12 mouse cellular contexts compared by ENCODE assay signal in the genomic region with DNA sequence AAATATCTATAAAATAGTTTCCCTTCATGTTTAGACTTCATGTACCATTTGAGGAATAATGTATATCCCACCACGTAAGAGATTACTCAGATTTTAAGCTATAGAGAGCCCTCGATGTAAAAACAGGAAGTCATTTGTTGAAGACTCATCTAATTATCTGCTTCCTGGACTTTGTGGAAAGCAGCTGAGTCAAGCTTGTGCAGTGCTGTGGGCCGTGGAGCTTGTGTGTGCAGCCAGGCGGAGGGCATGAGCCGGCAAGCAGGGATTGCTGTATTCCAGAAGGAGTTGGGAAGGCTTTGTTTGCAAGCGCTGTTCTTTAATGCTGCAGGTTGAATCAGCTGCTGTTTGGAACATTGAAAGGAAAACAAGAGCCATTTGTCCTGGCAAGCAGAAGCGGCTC. TPM values are rescaled to one million over a fixed set of nuclear protein-coding genes. Genes with fewer than 3 reads are reported as not detected.
A peak's percentile ranks its signal among the peaks of the same experiment; 100 is the strongest.
DNase-seq lines count a peak whose midpoint lies in the region; ATAC-seq lines count a peak whose summit lies in the region.
"Had no signal": no experiment of that assay in that cellular context is flagged by ENCODE, and none has a peak within 500 bp of the region (broad histone marks: within the 10 kb centered on the region; RNA-seq: fewer than 3 reads in every experiment).

No protein-coding gene starts in this region.

- H3K27ac ChIP-seq in liver, embryonic 15.5 days (replicated peaks), result no peak overlapping the region
- no peak overlapping the region for H3K27ac ChIP-seq in liver, embryonic 12.5 days
- H3K27ac ChIP-seq: hindbrain, embryonic 12.5 days; left cerebral cortex, adult 2 months; neural tube, embryonic 12.5 days had no signal

- DNase-seq in CD4-positive, CD25-positive, alpha-beta regulatory T cell, adult 2 months (ENCODE audit: low read depth, low spot score), result peak; percentile 17
- DNase-seq in gastrocnemius, adult 8-10 months (ENCODE audit: low spot score in 2 of 2), result no peak
- no peak for DNase-seq in adipocyte (ENCODE audit: low spot score)
- DNase-seq: cerebellum, adult 9-10 months; heart, adult 11 months had no signal

- no peak overlapping the region for H3K4me3 ChIP-seq in liver, embryonic 15.5 days (replicated peaks)
- H3K4me3 ChIP-seq in liver, embryonic 12.5 days, result no peak overlapping the region
- H3K4me3 ChIP-seq: hindbrain, embryonic 12.5 days; left cerebral cortex, adult 2 months; neural tube, embryonic 12.5 days had no signal

- no peak overlapping the region for H3K4me2 ChIP-seq in liver, embryonic 15.5 days
- no peak overlapping the region for H3K4me2 ChIP-seq in liver, embryonic 12.5 days
- H3K4me2 ChIP-seq: hindbrain, embryonic 12.5 days; neural tube, embryonic 12.5 days had no signal

- no peaks in the 10 kb centered on the region for H3K4me1 ChIP-seq in liver, embryonic 15.5 days (replicated peaks)
- 0 out of 2 replicates have a peak, but pooled peaks cover 3% of the 10 kb centered on the region for H3K4me1 ChIP-seq in liver, embryonic 12.5 days
- H3K4me1 ChIP-seq: neural tube, embryonic 12.5 days had no signal

- no peaks in the 10 kb centered on the region for H3K27me3 ChIP-seq in liver, embryonic 15.5 days
- no peaks in the 10 kb centered on the region for H3K27me3 ChIP-seq in liver, embryonic 12.5 days (replicated peaks)
- H3K27me3 ChIP-seq: hindbrain, embryonic 12.5 days; neural tube, embryonic 12.5 days had no signal

- ATAC-seq in liver, embryonic 15.5 days (ENCODE audit: insufficient read depth), result 0 out of 2 replicates have a peak, but pooled peaks have one; percentile 49
- ATAC-seq in liver, embryonic 12.5 days, result no peak
- peak; percentile 59 for ATAC-seq in activated CD4-positive, CD25-positive, alpha-beta regulatory T cell, adult 4 months
- ATAC-seq in monocyte, adult 5-6 weeks (replicated peaks; ENCODE audit: insufficient number of reproducible peaks, low FRiP score, low TSS enrichment, poor library complexity, severe bottlenecking), result peak; percentile 70; the same call in 1 of the 2 replicates

- WGBS in liver, embryonic 15.5 days (ENCODE audit: insufficient replicate concordance), result 39% methylated on average over 7 of the region's 7 CpGs
- WGBS in liver, embryonic 12.5 days (ENCODE audit: insufficient replicate concordance), result 39% methylated on average over 7 of the region's 7 CpGs

- H3K36me3 ChIP-seq in liver, embryonic 15.5 days (replicated peaks), result no peaks in the 10 kb centered on the region
- no peaks in the 10 kb centered on the region for H3K36me3 ChIP-seq in liver, embryonic 12.5 days
- H3K36me3 ChIP-seq: hindbrain, embryonic 12.5 days; neural tube, embryonic 12.5 days had no signal

- no peaks in the 10 kb centered on the region for H3K9me3 ChIP-seq in liver, embryonic 15.5 days (replicated peaks)
- H3K9me3 ChIP-seq in liver, embryonic 12.5 days (replicated peaks), result no peaks in the 10 kb centered on the region
- H3K9me3 ChIP-seq: hindbrain, embryonic 12.5 days; neural tube, embryonic 12.5 days had no signal

- H3K9ac ChIP-seq in liver, embryonic 15.5 days, result no peak overlapping the region
- H3K9ac ChIP-seq in liver, embryonic 12.5 days, result no peak overlapping the region
- H3K9ac ChIP-seq: hindbrain, embryonic 12.5 days; neural tube, embryonic 12.5 days had no signal

RNA-seq across cellular contexts. Expression of a gene that starts 27.5 kb away (rescaled TPM):
- 5.1 and 5.5 TPM in 2 replicates for polyA plus RNA-seq in liver, embryonic 15.5 days (2015; fragmentation: Nextera tagmentation; extraction: Ambion mirVana)
- 2.8 and 3.4 TPM in 2 replicates for polyA plus RNA-seq in liver, embryonic 12.5 days (2016; fragmentation: Nextera tagmentation; extraction: Ambion mirVana)
- 10 to 100 TPM; 21.1 to 21.5 TPM for polyA plus RNA-seq in activated CD4-positive, CD25-positive, alpha-beta regulatory T cell, adult 4 months (2017; shearing (Covaris generic))
- 12.1 to 15.1 TPM (median 15.0 TPM) in 3 replicates for total RNA-seq in monocyte, adult 5-6 weeks (2017)
- 10 to 100 TPM; 13.8 to 19.7 (median 17.4) TPM for total RNA-seq in gastrocnemius, adult 8-10 months (2022)

RNA-seq across cellular contexts. Expression of a gene that starts 56.6 kb away (rescaled TPM):
- 37.9 TPM in 2 replicates for polyA plus RNA-seq in liver, embryonic 15.5 days (2015; fragmentation: Nextera tagmentation; extraction: Ambion mirVana)
- 45.4 TPM in 2 replicates for polyA plus RNA-seq in liver, embryonic 12.5 days (2016; fragmentation: Nextera tagmentation; extraction: Ambion mirVana)
- 10 to 100 TPM; 14.8 to 15.7 TPM for polyA plus RNA-seq in activated CD4-positive, CD25-positive, alpha-beta regulatory T cell, adult 4 months (2017; shearing (Covaris generic))
- total RNA-seq in monocyte, adult 5-6 weeks (2017), result 2.9 to 7.0 TPM (median 6.5 TPM) in 3 replicates
- total RNA-seq in gastrocnemius, adult 8-10 months (2022), result under 1 TPM in 3 of 4 experiments, not detected in 1; 0.18 to 0.83 (median 0.22) TPM
